Mouse (Mus musculus) heart, embryonic 15.5 days (tissue): ENCODE measurements around the gene Rpl21. TPM values are rescaled to one million over a fixed set of nuclear protein-coding genes. Genes with fewer than 3 reads are reported as not detected.

Experiments
- ATAC-seq: fragments of 200-750 bp; cut with Nextera tagmentation; replicated peaks from 2 replicates; pipeline ENCODE4 v1.8.0; 2017; ENCODE audit warnings: low read depth, moderate TSS enrichment; ENCODE audit not compliant: insufficient number of reproducible peaks, insufficient read depth, low FRiP score
- H3K27ac ChIP-seq: fragments of 300-500 bp; sonication (generic); 2 replicates; pipeline ENCODE4 v1.5.1; 2015; ENCODE audit warnings: mild to moderate bottlenecking, inconsistent platforms
- H3K27me3 ChIP-seq: fragments of 300-500 bp; sonication (generic); 2 replicates; pipeline ENCODE4 v1.6.1; 2015; ENCODE audit warnings: inconsistent platforms
- H3K36me3 ChIP-seq: fragments of 300-500 bp; sonication (generic); 2 replicates; pipeline ENCODE4 v1.6.1; 2015; ENCODE audit warnings: mild to moderate bottlenecking, inconsistent platforms
- H3K4me1 ChIP-seq: fragments of 300-500 bp; sonication (generic); replicated peaks from 2 replicates; pipeline ENCODE4 v1.6.1; 2015; ENCODE audit warnings: inconsistent platforms
- H3K4me2 ChIP-seq: fragments of 300-500 bp; sonication (generic); 2 replicates; pipeline ENCODE4 v1.6.1; 2015; ENCODE audit warnings: inconsistent platforms, mild to moderate bottlenecking, moderate library complexity
- H3K4me3 ChIP-seq: fragments of 300-500 bp; sonication (generic); 2 replicates; pipeline ENCODE4 v1.5.1; 2015; ENCODE audit warnings: mild to moderate bottlenecking, inconsistent platforms
- H3K9ac ChIP-seq: fragments of 300-500 bp; sonication (generic); 2 replicates; pipeline ENCODE4 v1.6.1; 2015; ENCODE audit warnings: mild to moderate bottlenecking, inconsistent platforms
- H3K9me3 ChIP-seq: fragments of 300-500 bp; sonication (generic); replicated peaks from 2 replicates; pipeline ENCODE4 v1.6.1; 2016; ENCODE audit warnings: inconsistent platforms
- WGBS: fragments of 180-500 bp; shearing (Covaris S2); methylation state at CpG from one replicate; pipeline ENCODE4 v1.1.7; 2015; ENCODE audit warnings: mixed read lengths; 5-methylcytosine and 5-hydroxymethylcytosine counted together
- polyA plus RNA-seq: library from polyadenylated mRNA; unstranded; fragments of >200 nt; fragmentation: Nextera tagmentation; extraction: Ambion mirVana; gene quantifications from 2 replicates; pipeline ENCODE4 v1.2.1, GENCODE M21; 2015

Rpl21 gene
- polyA plus RNA-seq, 1 experiment from 2014 or later, result 325 TPM

DNA sequence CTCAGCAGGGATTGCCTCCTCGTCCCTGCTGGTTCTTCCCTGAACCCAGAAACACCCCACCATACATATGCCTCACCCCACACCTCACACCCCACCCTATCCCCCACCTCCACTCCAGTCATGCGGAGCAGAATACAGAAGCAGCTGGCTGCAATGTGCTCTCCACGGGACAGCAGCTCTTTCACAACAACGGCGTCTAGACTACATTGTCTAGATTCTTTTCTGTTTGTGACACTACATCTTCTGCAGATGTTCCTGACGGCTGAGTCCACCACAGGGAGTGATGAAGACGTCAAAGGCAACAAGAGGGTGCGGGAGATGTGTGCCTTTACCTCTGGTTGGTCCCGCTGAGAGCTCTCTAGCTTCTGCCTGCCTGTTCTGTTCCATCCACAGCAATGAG lies 34.7 kb upstream of the Rpl21 start:
- WGBS, result 38% methylated on average over 9 of the region's 9 CpGs
- ATAC-seq, result no peak
- no peaks in the 10 kb centered on the region for H3K27me3 ChIP-seq
- H3K9me3 ChIP-seq, result no peaks in the 10 kb centered on the region
- no peaks in the 10 kb centered on the region for H3K36me3 ChIP-seq
- no peak overlapping the region for H3K4me3 ChIP-seq
- H3K4me1 ChIP-seq, result peaks cover 7% of the 10 kb centered on the region
- no peak overlapping the region for H3K4me2 ChIP-seq
- no peak overlapping the region for H3K9ac ChIP-seq
- no peak overlapping the region for H3K27ac ChIP-seq

GRCm38 (mm10) chr5:146806004-146806430 lies 26.7 kb upstream of the Rpl21 start:
- Histone ChIP-seq H3K27ac (no peak overlapping the region), H3K36me3 (no peaks in the 10 kb centered on the region), H3K4me1 (0 out of 2 replicates have a peak, but pooled peaks cover 2% of the 10 kb centered on the region), H3K9ac (no peak overlapping the region), H3K4me3 (no peak overlapping the region), H3K27me3 (no peaks in the 10 kb centered on the region), H3K4me2 (no peak overlapping the region), H3K9me3 (no peaks in the 10 kb centered on the region)
- WGBS, result 70% methylated on average over 8 of the region's 8 CpGs
- ATAC-seq, result no peak

- Histone ChIP-seq H3K9me3 (no peaks in the 10 kb centered on the region), H3K4me1 (0 out of 2 replicates have a peak, but pooled peaks cover 2% of the 10 kb centered on the region), H3K4me3 (no peak overlapping the region), H3K27ac (no peak overlapping the region), H3K4me2 (no peak overlapping the region), H3K9ac (no peak overlapping the region), H3K27me3 (no peaks in the 10 kb centered on the region), H3K36me3 (no peaks in the 10 kb centered on the region)
- WGBS, result 62% methylated on average over 5 of the region's 5 CpGs
- ATAC-seq, result no peak
Observed at GRCm38 (mm10) chr5:146809951-146810350, 22.7 kb upstream of the Rpl21 start.

DNA sequence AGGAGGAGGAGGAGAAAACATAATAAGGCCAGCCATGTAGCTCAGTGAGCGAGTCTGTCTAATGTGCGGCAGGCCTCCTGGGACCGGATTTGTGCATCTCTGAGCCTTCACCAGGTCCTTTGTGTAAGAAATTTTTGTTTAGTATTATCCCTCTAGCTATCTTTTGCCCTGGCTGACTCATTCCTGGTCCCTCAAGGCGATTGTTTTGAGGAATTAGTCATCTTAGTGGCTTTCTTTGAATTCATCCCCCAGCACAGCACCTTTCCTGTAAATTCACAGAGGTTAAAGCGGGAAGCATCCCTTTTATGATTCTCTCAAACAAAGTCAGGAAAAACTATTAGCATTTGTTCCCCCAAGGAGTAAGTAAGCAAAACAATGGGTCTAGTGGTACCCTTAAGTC lies 19.8 kb upstream of the Rpl21 start:
- Histone ChIP-seq H3K9me3 (no peaks in the 10 kb centered on the region), H3K36me3 (no peaks in the 10 kb centered on the region), H3K27ac (no peak overlapping the region), H3K4me1 (no peaks in the 10 kb centered on the region), H3K27me3 (no peaks in the 10 kb centered on the region), H3K4me3 (no peak overlapping the region), H3K4me2 (no peak overlapping the region), H3K9ac (no peak overlapping the region)
- no peak for ATAC-seq
- WGBS, result 87% methylated on average over 5 of the region's 5 CpGs

- Histone ChIP-seq H3K27me3 (no peaks in the 10 kb centered on the region), H3K36me3 (no peaks in the 10 kb centered on the region), H3K27ac (no peak overlapping the region), H3K4me2 (no peak overlapping the region), H3K4me3 (no peak overlapping the region), H3K9ac (no peak overlapping the region), H3K4me1 (no peaks in the 10 kb centered on the region), H3K9me3 (no peaks in the 10 kb centered on the region)
- no peak for ATAC-seq
- WGBS, result 79% methylated on average over 4 of the region's 4 CpGs
Observed at GRCm38 (mm10) chr5:146813421-146813820, 19.3 kb upstream of the Rpl21 start.

DNA sequence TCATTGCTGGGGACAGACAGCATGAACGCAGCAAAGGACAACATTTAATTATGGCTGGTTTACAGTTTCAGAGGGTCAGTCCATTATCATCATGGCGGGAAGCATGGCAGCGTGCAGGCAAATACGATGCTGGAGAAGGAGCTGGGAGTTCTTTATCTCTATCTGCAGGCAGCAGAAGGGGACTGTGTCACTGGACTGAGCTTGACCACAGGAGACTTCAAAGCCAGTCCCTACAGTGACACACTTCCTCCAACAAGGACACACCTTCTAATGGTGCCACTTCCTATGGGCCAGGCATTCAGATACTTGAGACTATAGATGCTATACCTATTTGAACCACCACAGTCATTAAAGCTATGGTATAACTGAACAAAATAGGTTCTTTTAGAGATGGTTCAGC lies 17.3 kb upstream of the Rpl21 start:
- H3K27me3 ChIP-seq, result no peaks in the 10 kb centered on the region
- H3K4me1 ChIP-seq, result no peaks in the 10 kb centered on the region
- no peak overlapping the region for H3K9ac ChIP-seq
- H3K27ac ChIP-seq, result no peak overlapping the region
- no peaks in the 10 kb centered on the region for H3K36me3 ChIP-seq
- ATAC-seq, result no peak
- 64% methylated on average over 4 of the region's 4 CpGs for WGBS
- H3K4me3 ChIP-seq, result no peak overlapping the region
- H3K9me3 ChIP-seq, result no peaks in the 10 kb centered on the region
- no peak overlapping the region for H3K4me2 ChIP-seq

GRCm38 (mm10) chr5:146817583-146817982 lies 15.1 kb upstream of the Rpl21 start:
- no peaks in the 10 kb centered on the region for H3K36me3 ChIP-seq
- H3K27me3 ChIP-seq, result no peaks in the 10 kb centered on the region
- no peak for ATAC-seq
- 66% methylated on average over 8 of the region's 8 CpGs for WGBS
- no peak overlapping the region for H3K4me2 ChIP-seq
- no peaks in the 10 kb centered on the region for H3K4me1 ChIP-seq
- H3K9ac ChIP-seq, result no peak overlapping the region
- H3K9me3 ChIP-seq, result no peaks in the 10 kb centered on the region
- no peak overlapping the region for H3K4me3 ChIP-seq
- H3K27ac ChIP-seq, result no peak overlapping the region

GRCm38 (mm10) chr5:146818906-146819623 lies 13.6 kb upstream of the Rpl21 start:
- Histone ChIP-seq H3K9ac (no peak overlapping the region), H3K9me3 (no peaks in the 10 kb centered on the region), H3K4me3 (no peak overlapping the region), H3K27me3 (no peaks in the 10 kb centered on the region), H3K27ac (no peak overlapping the region), H3K36me3 (no peaks in the 10 kb centered on the region), H3K4me1 (no peaks in the 10 kb centered on the region), H3K4me2 (no peak overlapping the region)
- ATAC-seq, result no peak
- WGBS, result 74% methylated on average over 8 of the region's 8 CpGs

DNA sequence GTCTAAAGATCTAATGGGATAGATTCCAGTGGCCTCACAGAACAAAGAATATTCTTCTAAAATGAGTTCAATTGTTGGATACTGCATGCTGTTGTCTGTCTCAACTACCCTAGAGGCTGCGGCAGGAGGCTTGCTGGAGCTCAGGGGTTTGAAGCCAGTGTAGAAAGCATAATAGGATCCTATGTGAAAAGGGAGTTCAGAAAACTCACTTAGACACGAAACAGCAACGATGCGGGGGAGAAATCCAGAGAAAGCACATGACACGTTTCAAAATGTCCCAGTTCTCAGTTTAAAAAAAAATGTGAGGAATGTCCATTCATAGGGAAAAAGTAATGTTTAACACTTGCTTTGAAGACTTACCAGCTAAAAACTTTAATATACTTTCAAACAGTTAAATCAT lies 9.7 kb upstream of the Rpl21 start:
- H3K9me3 ChIP-seq, result no peaks in the 10 kb centered on the region
- no peak overlapping the region for H3K4me3 ChIP-seq
- no peaks in the 10 kb centered on the region for H3K36me3 ChIP-seq
- no peak for ATAC-seq
- peaks cover 6% of the 10 kb centered on the region for H3K4me1 ChIP-seq
- no peak overlapping the region for H3K9ac ChIP-seq
- no peaks in the 10 kb centered on the region for H3K27me3 ChIP-seq
- H3K4me2 ChIP-seq, result no peak overlapping the region
- WGBS, result 81% methylated on average over 5 of the region's 5 CpGs
- H3K27ac ChIP-seq, result no peak overlapping the region

DNA sequence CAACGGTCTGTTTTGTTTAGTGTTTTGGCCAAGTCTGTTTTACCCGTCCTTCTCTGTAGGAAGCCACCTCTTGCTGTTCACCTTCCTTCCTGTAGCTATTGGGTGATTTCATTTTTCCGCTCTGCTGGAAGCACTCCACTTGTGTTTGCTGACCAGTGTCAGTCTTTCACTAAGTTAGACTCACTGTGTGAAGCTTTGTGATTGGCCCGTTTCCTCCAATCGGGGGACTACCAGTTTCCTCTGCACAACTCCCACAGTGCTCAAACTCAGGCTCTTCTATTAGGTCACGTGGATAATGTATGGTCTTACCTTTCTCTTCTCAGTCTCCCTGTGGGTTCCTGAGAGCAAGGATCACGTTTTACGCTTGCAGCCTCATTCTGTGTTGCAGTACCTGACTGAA lies 3.2 kb upstream of the Rpl21 start:
- Histone ChIP-seq H3K4me1 (peaks cover 18% of the 10 kb centered on the region), H3K36me3 (peaks cover 5% of the 10 kb centered on the region; the same call in 1 of the 2 replicates), H3K9me3 (no peaks in the 10 kb centered on the region), H3K27ac (no peak overlapping the region), H3K4me2 (no peak overlapping the region), H3K4me3 (no peak overlapping the region), H3K9ac (no peak overlapping the region), H3K27me3 (no peaks in the 10 kb centered on the region)
- ATAC-seq, result no peak
- WGBS, result 43% methylated on average over 8 of the region's 8 CpGs

DNA sequence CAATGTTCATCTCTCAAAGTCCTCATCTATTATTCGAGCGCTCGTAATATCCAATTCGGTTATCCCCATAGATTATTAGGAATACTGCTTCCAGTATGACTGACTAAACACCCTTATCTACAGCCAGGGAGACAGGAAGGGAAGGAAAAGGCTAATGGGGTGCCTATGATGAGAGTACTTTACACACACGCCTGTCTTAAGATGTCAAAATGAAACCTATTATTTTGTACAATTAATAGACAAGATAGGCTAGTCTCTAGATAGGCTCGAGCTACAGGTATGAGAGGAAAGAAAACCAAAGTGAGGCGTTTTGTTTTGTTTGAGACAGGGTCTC lies 288 bp upstream of the Rpl21 start:
- peak overlapping the region; percentile 67 for H3K4me2 ChIP-seq
- no peaks in the 10 kb centered on the region for H3K27me3 ChIP-seq
- no peaks in the 10 kb centered on the region for H3K9me3 ChIP-seq
- peak overlapping the region; percentile 87 for H3K27ac ChIP-seq
- H3K9ac ChIP-seq, result peak overlapping the region; percentile 92
- H3K36me3 ChIP-seq, result peaks cover 33% of the 10 kb centered on the region
- H3K4me3 ChIP-seq, result peak overlapping the region; percentile 76
- H3K4me1 ChIP-seq, result peaks cover 19% of the 10 kb centered on the region
- peak; percentile 3; the same call in 1 of the 2 replicates for ATAC-seq
- WGBS, result 42% methylated on average over 7 of the region's 7 CpGs

GRCm38 (mm10) chr5:146833673-146834201 lies 1.0 kb downstream of the Rpl21 start:
- H3K36me3 ChIP-seq, result peaks cover 45% of the 10 kb centered on the region
- H3K27ac ChIP-seq, result peak overlapping the region; percentile 87
- 13% methylated on average over 8 of the region's 8 CpGs for WGBS
- H3K4me1 ChIP-seq, result peaks cover 19% of the 10 kb centered on the region
- H3K4me2 ChIP-seq, result peak overlapping the region; percentile 67
- H3K9ac ChIP-seq, result peak overlapping the region; percentile 92
- ATAC-seq, result no peak
- H3K4me3 ChIP-seq, result peak overlapping the region; percentile 76
- H3K27me3 ChIP-seq, result no peaks in the 10 kb centered on the region
- no peaks in the 10 kb centered on the region for H3K9me3 ChIP-seq
